Mouse (Mus musculus) cerebellum, adult 2 months (tissue): ENCODE data around the gene Abi3.

ENCODE experiments used
- CTCF ChIP-seq: fragments of 200-500 bp; IDR thresholded peaks from 2 replicates; pipeline ENCODE4 v1.5.1; 2011; ENCODE audit warnings: low read depth, mild to moderate bottlenecking, control low read depth, low read length, moderate library complexity, borderline replicate concordance; ENCODE audit not compliant: insufficient read depth
- POLR2A ChIP-seq: fragments of 200-500 bp; IDR thresholded peaks from 2 replicates; pipeline ENCODE4 v1.6.1; 2011; ENCODE audit warnings: low read length, control low read depth, borderline replicate concordance; ENCODE audit not compliant: insufficient read depth

DNA sequence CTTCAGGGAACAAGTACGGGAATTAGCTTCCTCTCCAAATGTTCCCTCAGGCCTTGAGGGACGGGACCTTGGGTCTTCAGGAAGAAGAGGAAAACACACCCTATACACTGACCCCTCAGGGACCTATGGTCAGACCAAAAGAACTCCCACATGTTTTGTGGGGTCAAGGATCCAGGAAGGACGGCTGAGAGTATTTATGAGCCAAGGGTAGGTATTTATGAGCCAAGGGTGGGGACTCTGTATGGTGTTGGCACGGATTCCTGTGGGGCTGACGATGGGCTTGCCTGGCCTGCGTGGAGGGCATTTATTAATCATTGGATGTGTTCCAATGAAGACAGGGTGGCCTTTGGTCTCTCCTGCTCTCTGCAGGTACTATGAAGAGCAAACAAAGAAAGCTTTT is 5.8 kb downstream of the Abi3 start:
- no peak for TF ChIP-seq CTCF
- no peak for TF ChIP-seq POLR2A
